Mouse (Mus musculus) lung, postnatal 10 days (tissue): ENCODE data around the gene Clmp.
A peak's percentile ranks its signal among the peaks of the same experiment; 100 is the strongest.

Source experiments
- DNase-seq: peaks from one replicate; pipeline ENCODE4 v3.0.0; 2021

Gene Clmp

GRCm38 (mm10) chr9:40693768-40694167, 8.0 kb downstream of the Clmp start:
- peak; percentile 37 for DNase-seq

DNA sequence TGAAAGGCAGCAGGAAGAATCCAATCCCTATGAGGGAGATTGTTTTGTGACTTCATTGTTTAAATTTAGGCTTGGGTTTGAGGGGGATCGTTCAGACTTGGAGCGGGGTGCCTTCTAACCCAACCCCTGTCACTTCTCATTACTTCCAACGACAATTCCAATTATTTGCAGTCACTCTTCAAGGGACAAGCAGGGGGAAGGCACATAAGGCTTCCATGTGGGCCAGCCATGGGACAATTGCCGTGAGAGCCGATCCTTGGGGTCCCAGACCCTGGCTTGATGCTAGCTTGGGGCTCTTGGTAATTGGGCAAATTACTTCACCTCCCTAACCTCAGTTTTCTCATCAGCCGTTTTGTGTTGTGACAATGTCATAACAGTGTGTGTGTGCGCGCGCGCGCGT, 8.5 kb downstream of the Clmp start:
- no peak for DNase-seq

- DNase-seq, result no peak
These were observed 10.3 kb downstream of the Clmp start for GRCm38 (mm10) chr9:40696086-40696485.

DNA sequence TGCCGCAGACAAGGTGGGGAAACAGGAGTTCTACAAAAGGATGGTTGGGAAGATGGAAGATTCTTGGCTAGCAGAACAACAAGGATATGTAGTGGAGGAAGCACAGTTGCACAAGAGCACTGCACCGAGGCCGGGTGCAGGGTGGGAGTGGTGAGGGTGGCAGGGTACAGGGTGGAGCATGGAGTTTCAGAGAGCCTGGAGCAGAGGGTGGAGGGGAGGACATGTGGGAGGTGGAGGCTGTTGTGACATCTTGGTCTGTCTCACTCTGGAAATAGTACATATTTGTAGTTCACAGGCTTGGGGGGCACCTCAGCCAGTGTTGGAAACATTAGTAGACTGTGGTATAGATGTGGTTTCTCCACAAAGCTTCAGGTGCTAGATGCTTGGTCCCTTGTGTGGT, 13.4 kb downstream of the Clmp start:
- no peak for DNase-seq

GRCm38 (mm10) chr9:40700253-40700652, 14.5 kb downstream of the Clmp start:
- no peak for DNase-seq

GRCm38 (mm10) chr9:40704364-40705276, 18.9 kb downstream of the Clmp start:
- DNase-seq, result no peak

DNA sequence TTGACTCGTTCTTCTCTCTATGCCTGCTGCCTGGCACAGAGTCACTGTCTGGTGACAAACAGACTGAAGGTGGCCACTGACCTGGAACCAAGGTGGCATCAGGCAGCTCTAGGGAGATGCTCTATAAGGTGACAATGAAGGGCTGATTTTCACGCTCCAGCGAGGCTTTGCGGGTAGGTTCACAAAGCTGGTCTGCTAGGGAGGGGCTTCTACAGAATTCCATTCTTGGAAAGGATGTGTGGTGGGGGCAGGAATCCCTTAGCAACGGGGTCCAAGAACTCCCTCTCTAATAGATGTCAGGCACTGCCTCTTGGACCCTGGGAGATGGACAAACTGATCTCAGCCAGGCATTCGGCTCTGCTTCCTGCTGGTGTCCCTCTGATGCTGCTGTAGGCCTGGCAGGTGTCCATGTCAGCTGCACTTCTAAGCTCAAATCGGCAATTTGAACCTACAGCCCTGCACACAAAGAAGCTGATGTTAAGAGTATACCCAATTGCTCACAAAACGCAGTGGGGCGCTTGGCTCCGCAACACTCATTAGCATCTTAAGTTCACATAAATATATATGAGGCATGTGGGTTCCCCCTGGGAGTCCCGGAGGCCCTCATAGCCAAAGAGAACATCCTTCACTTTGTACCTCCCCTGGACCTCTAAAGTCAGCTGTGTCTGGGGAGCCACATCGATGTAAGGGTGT, 22.8 kb downstream of the Clmp start:
- no peak for DNase-seq

- no peak for DNase-seq
These were observed 23.4 kb downstream of the Clmp start for GRCm38 (mm10) chr9:40709141-40709537.

DNA sequence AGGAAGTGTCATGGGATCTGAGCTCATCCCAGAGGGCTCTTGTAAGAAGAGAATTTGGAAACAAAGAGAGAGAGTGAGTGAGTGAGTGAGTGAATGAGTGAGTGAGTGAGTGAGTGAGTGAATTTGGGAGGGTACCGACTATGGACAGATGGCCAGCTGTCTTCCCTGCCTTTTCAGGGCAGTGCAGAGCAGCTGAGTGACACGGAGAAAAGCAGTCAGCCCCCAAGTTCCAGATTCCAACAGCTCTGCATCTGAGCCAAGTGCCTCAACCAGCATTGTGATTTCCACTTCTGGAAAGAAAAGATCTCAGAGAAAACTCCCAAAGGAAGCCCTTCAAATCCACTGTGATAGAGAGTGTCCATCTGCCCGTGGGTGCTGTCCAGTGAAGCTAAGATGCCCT, 23.8 kb downstream of the Clmp start:
- no peak for DNase-seq

GRCm38 (mm10) chr9:40709991-40710390, 24.2 kb downstream of the Clmp start:
- no peak for DNase-seq

DNA sequence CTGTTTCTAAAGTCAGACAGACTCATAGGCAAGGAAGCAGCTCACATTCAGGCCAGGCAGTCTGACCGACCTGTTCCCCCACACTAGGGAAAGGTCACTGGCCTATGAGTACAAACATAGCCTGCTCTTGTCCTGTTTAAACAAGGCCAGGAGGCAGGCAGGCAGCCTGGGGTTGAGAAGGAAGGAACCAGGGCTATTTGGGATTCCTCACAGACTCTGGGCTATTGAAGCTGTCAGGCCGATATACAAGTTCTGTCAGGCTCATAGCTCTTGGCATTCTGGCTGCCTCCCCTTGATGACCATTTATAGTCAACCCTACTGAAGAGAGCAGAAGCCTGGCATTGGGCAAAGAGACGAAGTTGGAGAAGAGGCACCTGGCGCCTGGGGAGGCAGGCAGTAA, 25.9 kb downstream of the Clmp start:
- no peak for DNase-seq

- peak; percentile 56 for DNase-seq
These were observed 31.6 kb downstream of the Clmp start for GRCm38 (mm10) chr9:40717182-40717874.

GRCm38 (mm10) chr9:40717875-40718185, 32.1 kb downstream of the Clmp start:
- no peak for DNase-seq

GRCm38 (mm10) chr9:40720881-40721280, 35.1 kb downstream of the Clmp start:
- DNase-seq, result no peak

DNA sequence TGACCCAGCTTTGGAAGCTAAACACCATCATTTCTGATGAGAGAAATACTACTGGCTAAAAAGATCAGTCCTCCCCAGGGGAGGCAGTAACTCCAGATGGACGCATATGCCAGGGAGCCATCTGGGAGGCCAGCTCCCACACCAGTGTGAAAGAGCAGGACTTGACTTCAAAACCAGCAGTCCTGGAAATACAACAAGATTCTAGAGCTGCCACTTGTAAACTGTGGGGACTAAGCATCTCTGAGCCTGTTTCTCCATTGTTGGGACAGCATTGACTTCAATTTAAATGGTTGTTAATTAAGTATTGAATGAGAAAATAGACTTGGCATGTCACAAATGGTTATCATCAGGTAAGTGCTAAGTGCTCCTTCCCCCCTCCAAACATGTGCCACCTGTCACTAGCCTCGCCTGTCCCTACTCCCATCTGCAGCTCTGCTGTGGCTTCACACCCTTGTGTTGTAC, 37.6 kb downstream of the Clmp start:
- no peak for DNase-seq

GRCm38 (mm10) chr9:40724978-40725377, 39.2 kb downstream of the Clmp start:
- no peak for DNase-seq

GRCm38 (mm10) chr9:40727140-40727823, 41.5 kb downstream of the Clmp start:
- no peak for DNase-seq

GRCm38 (mm10) chr9:40727824-40728495, 42.2 kb downstream of the Clmp start:
- DNase-seq, result no peak

DNA sequence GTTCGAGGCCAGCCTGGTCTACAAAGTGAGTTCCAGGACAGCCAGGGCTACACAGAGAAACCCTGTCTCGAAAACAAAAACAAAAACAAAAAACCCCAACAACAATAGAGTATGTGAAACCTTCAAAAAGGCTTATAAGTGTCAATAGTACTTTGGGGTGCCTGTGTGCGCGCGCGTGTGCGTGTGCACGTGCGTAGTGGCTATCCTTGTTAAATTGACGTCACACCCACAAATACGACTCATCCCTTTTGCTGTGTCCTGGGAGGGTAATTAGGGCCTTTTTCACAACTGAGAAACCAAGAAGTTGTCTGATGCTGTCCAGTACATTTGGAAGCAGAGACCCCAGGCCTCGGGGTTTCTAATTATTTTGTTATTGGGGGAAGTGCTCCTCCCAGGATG, 44.5 kb downstream of the Clmp start:
- no peak for DNase-seq

DNA sequence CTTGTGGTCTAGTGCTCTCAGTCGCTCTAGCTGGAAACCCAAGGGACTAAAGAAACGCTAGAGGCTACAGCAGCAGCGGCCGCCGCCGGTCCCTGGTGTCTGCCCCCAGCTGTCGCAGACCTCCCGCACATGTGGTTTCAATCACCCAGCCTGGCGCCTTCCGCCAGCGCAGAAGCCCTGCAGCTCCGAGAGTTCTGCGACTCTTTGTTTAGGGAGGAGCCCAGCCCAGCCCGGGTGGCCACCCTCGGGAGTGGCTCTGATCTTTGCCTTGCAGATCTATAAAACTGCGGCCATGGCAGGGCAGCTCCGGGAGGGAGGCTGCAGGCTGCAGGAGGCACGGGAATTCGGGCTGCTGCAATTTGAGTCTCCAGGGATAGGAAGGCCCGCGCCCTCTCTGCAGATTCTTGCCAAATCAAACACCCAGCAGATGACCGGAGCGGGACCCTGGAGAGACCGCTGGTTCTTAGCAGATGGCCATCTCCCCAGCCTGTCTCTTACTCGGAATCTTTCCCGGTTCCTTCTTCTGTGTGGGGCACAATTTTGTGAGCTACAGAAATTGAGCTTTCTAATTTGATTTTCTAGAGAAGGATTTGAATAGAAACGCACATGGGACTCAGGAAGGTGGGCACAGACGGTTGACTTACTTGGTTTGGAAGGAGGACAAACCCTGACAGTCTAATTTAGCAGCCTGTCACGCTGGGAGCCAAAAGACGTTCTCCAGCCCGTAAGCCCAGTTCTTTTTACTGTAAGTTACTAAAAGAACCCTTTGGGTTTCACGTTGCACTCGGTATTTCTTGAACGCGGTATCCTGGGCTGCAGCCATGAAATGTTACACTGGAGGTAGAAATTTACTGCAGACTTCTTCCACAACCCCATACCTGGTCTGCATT, 45.2 kb downstream of the Clmp start:
- peak; percentile 85 for DNase-seq

GRCm38 (mm10) chr9:40731591-40732048, 45.9 kb downstream of the Clmp start:
- DNase-seq, result peak; percentile 20
